Mouse (Mus musculus): ENCODE results near the gene Usp37. TPM values are rescaled to one million over a fixed set of nuclear protein-coding genes. Genes with fewer than 3 reads are reported as not detected.

Usp37 gene
- 11.5 and 12.1 TPM in 2 replicates for polyA plus RNA-seq (2015; fragmentation: Nextera tagmentation; extraction: Ambion mirVana)

GRCm38 (mm10) chr1:74544184-74544583 lies at the start of gene Usp37:
TSS of gene Usp37 (minus strand) at chr1:74544284.
- Histone ChIP-seq H3K9ac (ENCODE audit: low read depth, low read length) (no peak within 1 kb of the TSS), H3K27me3 (ENCODE audit: control insufficient read depth, insufficient read depth, low read depth, low read length) (peaks cover 5% of the 10 kb centered on the region), H3K4me3 (ENCODE audit: low read depth, low read length) (no peak within 1 kb of the TSS), H3K9me3 (replicated peaks; ENCODE audit: control insufficient read depth, low read length) (no peaks in the 10 kb centered on the region), H3K4me1 (ENCODE audit: control insufficient read depth, low read depth, low read length) (no peaks in the 10 kb centered on the region), H3K4me2 (ENCODE audit: low read depth, low read length) (no peak within 1 kb of the TSS), H3K36me3 (ENCODE audit: control insufficient read depth, insufficient read depth) (no peaks in the 10 kb centered on the region), H3K27ac (ENCODE audit: low read length) (no peak within 1 kb of the TSS)
- no peak for ATAC-seq (ENCODE audit: low read depth)
- WGBS (ENCODE audit: insufficient replicate concordance), result 62% methylated on average over 4 of the region's 4 CpGs

- no peaks in the 10 kb centered on the region for H3K36me3 ChIP-seq (ENCODE audit: control insufficient read depth, insufficient read depth)
Measured at GRCm38 (mm10) chr1:74587773-74588445, 43.8 kb upstream of the Usp37 start, which contains the start of the genes Zfp142 and Bcs1l. TSS of gene Zfp142 (minus strand) at chr1:74588246. TSS of gene Bcs1l (plus strand) at chr1:74588289.

GRCm38 (mm10) chr1:74587233-74587772 lies 43.2 kb upstream of the Usp37 start:
- peaks cover 22% of the 10 kb centered on the region for H3K4me1 ChIP-seq (ENCODE audit: control insufficient read depth, low read depth, low read length)

More at GRCm38 (mm10) chr1:74587773-74588445, 43.8 kb upstream of the Usp37 start, which contains the start of the genes Zfp142 and Bcs1l:
- peak within 1 kb of the TSS; percentile 90 for H3K4me3 ChIP-seq (ENCODE audit: low read depth, low read length)
- ATAC-seq (ENCODE audit: low read depth), result peak; percentile 92
- H3K27me3 ChIP-seq (ENCODE audit: control insufficient read depth, insufficient read depth, low read depth, low read length), result no peaks in the 10 kb centered on the region
- peak within 1 kb of the TSS; percentile 81 for H3K9ac ChIP-seq (ENCODE audit: low read depth, low read length)
- under 1% methylated on average over 48 of the region's 48 CpGs for whole genome bisulfite sequencing (ENCODE audit: insufficient replicate concordance)
- H3K9me3 ChIP-seq (replicated peaks; ENCODE audit: control insufficient read depth, low read length), result no peaks in the 10 kb centered on the region
- peak within 1 kb of the TSS; percentile 91 for H3K27ac ChIP-seq (ENCODE audit: low read length)
- H3K4me2 ChIP-seq (ENCODE audit: low read depth, low read length), result peak within 1 kb of the TSS; percentile 83
- H3K4me1 ChIP-seq (ENCODE audit: control insufficient read depth, low read depth, low read length), result peaks cover 22% of the 10 kb centered on the region

GRCm38 (mm10) chr1:74584616-74585398 lies 40.7 kb upstream of the Usp37 start:
- H3K9me3 ChIP-seq (replicated peaks; ENCODE audit: control insufficient read depth, low read length), result no peaks in the 10 kb centered on the region
- H3K27ac ChIP-seq (ENCODE audit: low read length), result no peak overlapping the region

More at GRCm38 (mm10) chr1:74587233-74587772, 43.2 kb upstream of the Usp37 start:
- peak overlapping the region; percentile 90 for H3K4me3 ChIP-seq (ENCODE audit: low read depth, low read length)
- WGBS (ENCODE audit: insufficient replicate concordance), result under 1% methylated on average over 24 of the region's 24 CpGs
- no peaks in the 10 kb centered on the region for H3K9me3 ChIP-seq (replicated peaks; ENCODE audit: control insufficient read depth, low read length)
- H3K4me2 ChIP-seq (ENCODE audit: low read depth, low read length), result peak overlapping the region; percentile 83
- H3K27me3 ChIP-seq (ENCODE audit: control insufficient read depth, insufficient read depth, low read depth, low read length), result no peaks in the 10 kb centered on the region
- H3K9ac ChIP-seq (ENCODE audit: low read depth, low read length), result peak overlapping the region; percentile 81
- H3K36me3 ChIP-seq (ENCODE audit: control insufficient read depth, insufficient read depth), result no peaks in the 10 kb centered on the region
- peak overlapping the region; percentile 91 for H3K27ac ChIP-seq (ENCODE audit: low read length)
- no peak for ATAC-seq (ENCODE audit: low read depth)

GRCm38 (mm10) chr1:74582621-74583020 lies 38.5 kb upstream of the Usp37 start:
- Histone ChIP-seq H3K27ac (ENCODE audit: low read length) (no peak overlapping the region), H3K4me2 (ENCODE audit: low read depth, low read length) (no peak overlapping the region), H3K9me3 (replicated peaks; ENCODE audit: control insufficient read depth, low read length) (no peaks in the 10 kb centered on the region), H3K9ac (ENCODE audit: low read depth, low read length) (no peak overlapping the region), H3K36me3 (ENCODE audit: control insufficient read depth, insufficient read depth) (peaks cover 3% of the 10 kb centered on the region; the same call in 1 of the 2 replicates), H3K27me3 (ENCODE audit: control insufficient read depth, insufficient read depth, low read depth, low read length) (no peaks in the 10 kb centered on the region), H3K4me1 (ENCODE audit: control insufficient read depth, low read depth, low read length) (peaks cover 16% of the 10 kb centered on the region), H3K4me3 (ENCODE audit: low read depth, low read length) (no peak overlapping the region)
- 76% methylated on average over 3 of the region's 3 CpGs for WGBS (ENCODE audit: insufficient replicate concordance)
- ATAC-seq (ENCODE audit: low read depth), result no peak

More at GRCm38 (mm10) chr1:74584616-74585398, 40.7 kb upstream of the Usp37 start:
- Histone ChIP-seq H3K9ac (ENCODE audit: low read depth, low read length) (no peak overlapping the region; the same call in 1 of the 2 replicates), H3K36me3 (ENCODE audit: control insufficient read depth, insufficient read depth) (no peaks in the 10 kb centered on the region), H3K4me1 (ENCODE audit: control insufficient read depth, low read depth, low read length) (peaks cover 22% of the 10 kb centered on the region), H3K4me2 (ENCODE audit: low read depth, low read length) (no peak overlapping the region), H3K4me3 (ENCODE audit: low read depth, low read length) (no peak overlapping the region), H3K27me3 (ENCODE audit: control insufficient read depth, insufficient read depth, low read depth, low read length) (no peaks in the 10 kb centered on the region)
- WGBS (ENCODE audit: insufficient replicate concordance), result 63% methylated on average over 3 of the region's 3 CpGs
- ATAC-seq (ENCODE audit: low read depth), result no peak

GRCm38 (mm10) chr1:74569739-74570719 lies 25.9 kb upstream of the Usp37 start:
- Histone ChIP-seq H3K9ac (ENCODE audit: low read depth, low read length) (no peak overlapping the region), H3K27ac (ENCODE audit: low read length) (no peak overlapping the region), H3K4me1 (ENCODE audit: control insufficient read depth, low read depth, low read length) (no peaks in the 10 kb centered on the region), H3K4me3 (ENCODE audit: low read depth, low read length) (no peak overlapping the region), H3K27me3 (ENCODE audit: control insufficient read depth, insufficient read depth, low read depth, low read length) (no peaks in the 10 kb centered on the region), H3K9me3 (replicated peaks; ENCODE audit: control insufficient read depth, low read length) (no peaks in the 10 kb centered on the region), H3K4me2 (ENCODE audit: low read depth, low read length) (no peak overlapping the region), H3K36me3 (ENCODE audit: control insufficient read depth, insufficient read depth) (peaks cover 42% of the 10 kb centered on the region)
- WGBS (ENCODE audit: insufficient replicate concordance), result 83% methylated on average over 29 of the region's 29 CpGs
- no peak for ATAC-seq (ENCODE audit: low read depth)

GRCm38 (mm10) chr1:74565834-74566233 lies 21.8 kb upstream of the Usp37 start:
- ATAC-seq (ENCODE audit: low read depth), result no peak
- no peak overlapping the region for H3K4me2 ChIP-seq (ENCODE audit: low read depth, low read length)
- no peaks in the 10 kb centered on the region for H3K9me3 ChIP-seq (replicated peaks; ENCODE audit: control insufficient read depth, low read length)
- no peaks in the 10 kb centered on the region for H3K4me1 ChIP-seq (ENCODE audit: control insufficient read depth, low read depth, low read length)
- no peaks in the 10 kb centered on the region for H3K27me3 ChIP-seq (ENCODE audit: control insufficient read depth, insufficient read depth, low read depth, low read length)
- H3K4me3 ChIP-seq (ENCODE audit: low read depth, low read length), result no peak overlapping the region
- 61% methylated on average over 6 of the region's 6 CpGs for WGBS (ENCODE audit: insufficient replicate concordance)
- peaks cover 23% of the 10 kb centered on the region for H3K36me3 ChIP-seq (ENCODE audit: control insufficient read depth, insufficient read depth)
- H3K9ac ChIP-seq (ENCODE audit: low read depth, low read length), result no peak overlapping the region
- H3K27ac ChIP-seq (ENCODE audit: low read length), result no peak overlapping the region

GRCm38 (mm10) chr1:74559061-74559460 lies 15.0 kb upstream of the Usp37 start:
- H3K9ac ChIP-seq (ENCODE audit: low read depth, low read length), result no peak overlapping the region
- no peaks in the 10 kb centered on the region for H3K36me3 ChIP-seq (ENCODE audit: control insufficient read depth, insufficient read depth)
- no peak for ATAC-seq (ENCODE audit: low read depth)
- H3K4me2 ChIP-seq (ENCODE audit: low read depth, low read length), result no peak overlapping the region
- WGBS (ENCODE audit: insufficient replicate concordance), result 49% methylated on average over 5 of the region's 5 CpGs
- no peaks in the 10 kb centered on the region for H3K9me3 ChIP-seq (replicated peaks; ENCODE audit: control insufficient read depth, low read length)
- no peak overlapping the region for H3K4me3 ChIP-seq (ENCODE audit: low read depth, low read length)
- no peaks in the 10 kb centered on the region for H3K4me1 ChIP-seq (ENCODE audit: control insufficient read depth, low read depth, low read length)
- no peak overlapping the region for H3K27ac ChIP-seq (ENCODE audit: low read length)
- no peaks in the 10 kb centered on the region for H3K27me3 ChIP-seq (ENCODE audit: control insufficient read depth, insufficient read depth, low read depth, low read length)
